Mouse (Mus musculus) MEL (cell line): Measurements from ENCODE around the gene Ptgds. TPM values are rescaled to one million over a fixed set of nuclear protein-coding genes. Genes with fewer than 3 reads are reported as not detected.

Source experiments
- DNase-seq: peaks from one replicate; pipeline ENCODE4 v3.0.0; 2011; ENCODE audit warnings: low read depth, low spot score
- H3K27ac ChIP-seq: 2 replicates; pipeline ENCODE4 v1.5.1; 2012; ENCODE audit warnings: low read depth, mild to moderate bottlenecking, control low read depth, low read length, moderate library complexity; ENCODE audit not compliant: control insufficient read depth
- H3K27me3 ChIP-seq, 2 experiments: fragments of 150-350 bp in 1 of 2; sonication (generic) in 1 of 2; 2 replicates each; pipeline ENCODE4 v1.6.1; 2012; ENCODE audit warnings: low read length in 2 of 2, mild to moderate bottlenecking in 2 of 2, improper control_type of control experiment in 1 of 2, moderate library complexity in 1 of 2; ENCODE audit not compliant: insufficient read depth in 2 of 2, control insufficient read depth in 1 of 2
- H3K36me3 ChIP-seq, 2 experiments: 2 replicates each; pipeline ENCODE4 v1.6.1; 2012 to 2014; ENCODE audit warnings: low read length in 2 of 2, improper control_type of control experiment in 1 of 2, inconsistent platforms in 1 of 2, mild to moderate bottlenecking in 1 of 2; ENCODE audit not compliant: insufficient read depth in 2 of 2, control insufficient read depth in 1 of 2
- H3K4me1 ChIP-seq, 2 experiments: fragments of 150-350 bp in 1 of 2; sonication (generic) in 1 of 2; 2 replicates each; pipeline ENCODE4 v1.6.1; 2012; ENCODE audit warnings: low read length in 2 of 2, improper control_type of control experiment in 1 of 2, mild to moderate bottlenecking in 1 of 2; ENCODE audit not compliant: insufficient read depth in 2 of 2, control insufficient read depth in 1 of 2
- H3K4me3 ChIP-seq, 2 experiments: fragments of 150-350 bp in 1 of 2; sonication (generic) in 1 of 2; 2 replicates each; pipeline ENCODE4 v1.5.1; 2012; ENCODE audit warnings: low read depth in 2 of 2, low read length in 2 of 2, mild to moderate bottlenecking in 2 of 2, moderate library complexity in 2 of 2, control low read depth in 1 of 2, improper control_type of control experiment in 1 of 2; ENCODE audit not compliant: control insufficient read depth in 1 of 2, insufficient read depth in 1 of 2
- H3K79me2 ChIP-seq: 2 replicates; pipeline ENCODE4 v1.6.1; 2012; ENCODE audit warnings: mild to moderate bottlenecking, low read length, moderate library complexity; ENCODE audit not compliant: control insufficient read depth, poor library complexity, insufficient read depth
- H3K9ac ChIP-seq: 2 replicates; pipeline ENCODE4 v1.6.1; 2012; ENCODE audit warnings: low read depth, mild to moderate bottlenecking, control low read depth, low read length, moderate library complexity; ENCODE audit not compliant: control insufficient read depth, poor library complexity, severe bottlenecking
- H3K9me3 ChIP-seq: fragments of 150-350 bp; sonication (generic); replicated peaks from 2 replicates; pipeline ENCODE4 v1.6.1; 2012; ENCODE audit warnings: mild to moderate bottlenecking, low read length, improper control_type of control experiment, moderate library complexity; ENCODE audit not compliant: insufficient read depth
- BHLHE40 ChIP-seq: IDR thresholded peaks from 2 replicates; pipeline ENCODE4 v1.6.1; 2012; ENCODE audit warnings: low read depth, mild to moderate bottlenecking, inconsistent platforms, low read length, improper control_type of control experiment, borderline replicate concordance
- CTCF ChIP-seq, 3 experiments: IDR thresholded peaks in 2 of 3; conservative IDR thresholded peaks in 1 of 3; 2 replicates each; pipeline ENCODE4 v1.5.1; 2011 to 2012; ENCODE audit warnings: low read length in 3 of 3, low read depth in 2 of 3, mild to moderate bottlenecking in 2 of 3, improper control_type of control experiment in 1 of 3, inconsistent platforms in 1 of 3, mixed read lengths in 1 of 3, moderate library complexity in 1 of 3; ENCODE audit not compliant: control insufficient read depth in 1 of 3, insufficient read depth in 1 of 3, poor library complexity in 1 of 3, severe bottlenecking in 1 of 3
- ELF1 ChIP-seq: IDR thresholded peaks from 2 replicates; pipeline ENCODE4 v1.6.1; 2014; ENCODE audit warnings: low read depth, mild to moderate bottlenecking, inconsistent platforms, low read length, improper control_type of control experiment, moderate library complexity
- HCFC1 ChIP-seq: IDR thresholded peaks from 2 replicates; pipeline ENCODE4 v1.6.1; 2012; ENCODE audit warnings: low read depth, mild to moderate bottlenecking, inconsistent platforms, low read length, improper control_type of control experiment, moderate library complexity
- JUND ChIP-seq: IDR thresholded peaks from 2 replicates; pipeline ENCODE4 v1.6.1; 2011; ENCODE audit warnings: low read depth, mild to moderate bottlenecking, improper control_type of control experiment, low read length
- MYB ChIP-seq: IDR thresholded peaks from 2 replicates; pipeline ENCODE4 v1.6.1; 2011; ENCODE audit warnings: mild to moderate bottlenecking, low read depth, low read length, improper control_type of control experiment
- MYC ChIP-seq: IDR thresholded peaks from 2 replicates; pipeline ENCODE4 v1.6.1; 2011; ENCODE audit warnings: low read depth, mild to moderate bottlenecking, low read length, improper control_type of control experiment, moderate library complexity
- NRF1 ChIP-seq: IDR thresholded peaks from 2 replicates; pipeline ENCODE4 v1.6.1; 2014; ENCODE audit warnings: low read depth, mild to moderate bottlenecking, inconsistent platforms, low read length, improper control_type of control experiment, moderate library complexity; ENCODE audit not compliant: poor library complexity, insufficient read depth, severe bottlenecking
- RAD21 ChIP-seq: IDR thresholded peaks from 2 replicates; pipeline ENCODE4 v1.6.1; 2011; ENCODE audit warnings: mild to moderate bottlenecking, low read depth, low read length, improper control_type of control experiment
- SIN3A ChIP-seq: IDR thresholded peaks from 2 replicates; pipeline ENCODE4 v1.6.1; 2012; ENCODE audit warnings: low read length, improper control_type of control experiment, inconsistent platforms
- SMC3 ChIP-seq: IDR thresholded peaks from 2 replicates; pipeline ENCODE4 v1.6.1; 2011; ENCODE audit warnings: low read depth, low read length, improper control_type of control experiment
- TBP ChIP-seq: IDR thresholded peaks from 2 replicates; pipeline ENCODE4 v1.8.0; 2011; ENCODE audit warnings: low read depth, low read length, improper control_type of control experiment
- UBTF ChIP-seq: IDR thresholded peaks from 2 replicates; pipeline ENCODE4 v1.6.1; 2012; ENCODE audit warnings: low read depth, mild to moderate bottlenecking, inconsistent platforms, low read length, improper control_type of control experiment, moderate library complexity, borderline replicate concordance; ENCODE audit not compliant: insufficient read depth
- USF2 ChIP-seq, 2 experiments: IDR thresholded peaks; 2 replicates each; pipeline ENCODE4 v1.6.1; 2011 to 2012; ENCODE audit warnings: improper control_type of control experiment in 2 of 2, low read length in 2 of 2, borderline replicate concordance in 1 of 2, inconsistent platforms in 1 of 2, low read depth in 1 of 2, mild to moderate bottlenecking in 1 of 2; ENCODE audit not compliant: insufficient read depth in 1 of 2
- ZC3H11A ChIP-seq: IDR thresholded peaks from 2 replicates; pipeline ENCODE4 v1.6.1; 2012; ENCODE audit warnings: low read depth, mild to moderate bottlenecking, inconsistent platforms, low read length, improper control_type of control experiment
- ZMIZ1 ChIP-seq: IDR thresholded peaks from 2 replicates; pipeline ENCODE4 v1.6.1; 2012; ENCODE audit warnings: low read depth, mild to moderate bottlenecking, inconsistent platforms, low read length, improper control_type of control experiment, moderate library complexity
- ZNF384 ChIP-seq: IDR thresholded peaks from 2 replicates; pipeline ENCODE4 v1.6.1; 2012; ENCODE audit warnings: low read depth, mild to moderate bottlenecking, inconsistent platforms, low read length, improper control_type of control experiment
- polyA plus RNA-seq, 2 experiments: library from polyadenylated mRNA; stranded (reverse) in 1 of 2; unstranded in 1 of 2; fragments of >175 nt in 1 of 2; fragments of >200 nt in 1 of 2; gene quantifications; 2 replicates each; pipeline versions ENCODE4 v1.2.1 to v1.2.4; 2012; ENCODE audit warnings: low replicate concordance in 2 of 2, low read depth in 1 of 2; ENCODE audit not compliant: insufficient read length in 2 of 2, insufficient read depth in 1 of 2, missing spikeins in 1 of 2
- total RNA-seq: library from RNA; depleted of rRNA; stranded (reverse); fragments of 300-350 nt; gene quantifications from 2 replicates; pipeline ENCODE4 v1.2.3, GENCODE M21; 2012

Gene Ptgds
- total and polyA plus RNA-seq, 3 experiments = not detected

GRCm38 (mm10) chr2:25497846-25498575, 28.2 kb upstream of the Ptgds start (continued):
- peak; percentile 45; the same call in 1 of the 2 replicates for TF ChIP-seq SIN3A
- 0 out of 2 replicates have a peak, but pooled peaks have one; percentile 21 for TF ChIP-seq NRF1
- TF ChIP-seq UBTF = no peak
- TF ChIP-seq HCFC1 = peak; percentile 73

GRCm38 (mm10) chr2:25496462-25496861, 26.6 kb upstream of the Ptgds start:
- Histone ChIP-seq H3K9ac (no peak overlapping the region), H3K4me3 (no peak overlapping the region), H3K36me3 (peaks cover 0 to 16% of the 10 kb centered on the region in 2 experiments; a peak in 2 of 4 replicates), H3K4me1 (peaks cover 10 to 23% of the 10 kb centered on the region in 2 experiments), H3K27ac (no peak overlapping the region), H3K79me2 (peaks cover 8% of the 10 kb centered on the region), H3K27me3 (no peaks in the 10 kb centered on the region), H3K9me3 (no peaks in the 10 kb centered on the region)
- DNase-seq = peak; percentile 68
- TF ChIP-seq BHLHE40 = no peak
- TF ChIP-seq SMC3 = peak; percentile 60
- no peak for TF ChIP-seq ELF1
- TF ChIP-seq UBTF = no peak
- no peak for TF ChIP-seq MYB
- no peak for TF ChIP-seq JUND
- TF ChIP-seq RAD21 = peak; percentile 37
- no peak for TF ChIP-seq USF2 (IDR thresholded peaks at IDR 0.05; ENCODE audit: borderline replicate concordance in 1 of 2, insufficient read depth in 1 of 2, low read depth in 1 of 2, low read length in 2 of 2)
- no peak for TF ChIP-seq TBP
- TF ChIP-seq CTCF (IDR thresholded peaks at IDR 0.05 in 2 of 3, conservative IDR thresholded peaks at IDR 0.05 in 1 of 3; ENCODE audit: control insufficient read depth in 1 of 3, insufficient read depth in 1 of 3, low read depth in 2 of 3, low read length in 3 of 3, poor library complexity in 1 of 3, severe bottlenecking in 1 of 3) = peak; percentile 13 to 72 (median 49); a peak in 4 of 6 replicates
- TF ChIP-seq ZNF384 = 0 out of 2 replicates have a peak, but pooled peaks have one; percentile 40
- no peak for TF ChIP-seq ZMIZ1
- peak; percentile 34 for TF ChIP-seq ZC3H11A
- no peak for TF ChIP-seq NRF1
- 0 out of 2 replicates have a peak, but pooled peaks have one; percentile 28 for TF ChIP-seq MYC
- TF ChIP-seq SIN3A = peak; percentile 35; the same call in 1 of the 2 replicates
